Mouse (Mus musculus) hindbrain, postnatal 0 days (tissue): Measurements from ENCODE around the gene Ddias. TPM values are rescaled to one million over a fixed set of nuclear protein-coding genes. Genes with fewer than 3 reads are reported as not detected.

Experiments
- ATAC-seq: fragments of 200-750 bp; cut with Nextera tagmentation; 2 replicates; pipeline ENCODE4 v1.8.0; 2017; ENCODE audit warnings: mild to moderate bottlenecking, moderate TSS enrichment, moderate library complexity
- DNase-seq: peaks from one replicate; pipeline ENCODE4 v3.0.0-alpha.2; 2015; ENCODE audit warnings: low spot score
- H3K27ac ChIP-seq: fragments of 300-500 bp; sonication (generic); 2 replicates; pipeline ENCODE4 v1.5.1; 2014; ENCODE audit warnings: mild to moderate bottlenecking
- H3K27me3 ChIP-seq: fragments of 300-500 bp; sonication (generic); 2 replicates; pipeline ENCODE4 v1.6.1; 2014; ENCODE audit warnings: low read length, mixed read lengths; ENCODE audit not compliant: insufficient read depth
- H3K36me3 ChIP-seq: fragments of 300-500 bp; sonication (generic); 2 replicates; pipeline ENCODE4 v1.6.1; 2014; ENCODE audit warnings: low read length, mixed read lengths; ENCODE audit not compliant: insufficient read depth
- H3K4me1 ChIP-seq: fragments of 300-500 bp; sonication (generic); 2 replicates; pipeline ENCODE4 v1.6.1; 2014; ENCODE audit warnings: antibody characterized with exemption, low read length, mixed read lengths; ENCODE audit not compliant: insufficient read depth
- H3K4me2 ChIP-seq: fragments of 300-500 bp; sonication (generic); 2 replicates; pipeline ENCODE4 v1.6.1; 2014; ENCODE audit warnings: low read depth, mild to moderate bottlenecking, low read length, moderate library complexity, mixed read lengths
- H3K4me3 ChIP-seq: fragments of 300-500 bp; sonication (generic); 2 replicates; pipeline ENCODE4 v1.5.1; 2014; ENCODE audit warnings: low read length
- H3K9ac ChIP-seq: fragments of 300-500 bp; sonication (generic); replicated peaks from 2 replicates; pipeline ENCODE4 v1.6.1; 2014; ENCODE audit warnings: mild to moderate bottlenecking, low read length, moderate library complexity, mixed read lengths
- H3K9me3 ChIP-seq: fragments of 300-500 bp; sonication (generic); 2 replicates; pipeline ENCODE4 v1.6.1; 2016; ENCODE audit warnings: low read length, mixed read lengths
- CTCF ChIP-seq: IDR thresholded peaks from 2 replicates; pipeline ENCODE4 v1.5.1; 2016; ENCODE audit warnings: antibody characterized with exemption, control low read depth, low read depth
- WGBS: fragments of 180-500 bp; shearing (Covaris S2); extraction: QIAGEN DNeasy Blood & Tissue Kit; methylation state at CpG from one replicate; pipeline ENCODE4 v1.1.7; 2014; 5-methylcytosine and 5-hydroxymethylcytosine counted together
- polyA plus RNA-seq: library from polyadenylated mRNA; unstranded; fragments of >200 nt; fragmentation: Nextera tagmentation; extraction: Ambion mirVana; gene quantifications from 2 replicates; pipeline ENCODE4 v1.2.1, GENCODE M21; 2015
- total RNA-seq: library from RNA; depleted of rRNA; stranded (reverse); fragments of >200 nt; gene quantifications from 2 replicates; pipeline ENCODE4 v1.2.3, GENCODE M21; 2014

Gene Ddias
- total and polyA plus RNA-seq, 2 experiments from 2014 or later: 1.8 to 3.8 TPM

- H3K9ac ChIP-seq: no peak overlapping the region
- WGBS: 82% methylated on average over 9 of the region's 9 CpGs
- no peaks in the 10 kb centered on the region for H3K4me1 ChIP-seq
- H3K4me3 ChIP-seq: no peak overlapping the region
- H3K9me3 ChIP-seq: no peaks in the 10 kb centered on the region
- H3K4me2 ChIP-seq: no peak overlapping the region
- ATAC-seq: no peak
- H3K27me3 ChIP-seq: no peaks in the 10 kb centered on the region
- DNase-seq: no peak
- no peak for TF ChIP-seq CTCF
- H3K36me3 ChIP-seq: no peaks in the 10 kb centered on the region
- H3K27ac ChIP-seq: no peak overlapping the region
These were observed 10.0 kb upstream of the Ddias start for GRCm38 (mm10) chr7:92883850-92884716.

- Histone ChIP-seq H3K4me2 (no peak overlapping the region), H3K4me1 (no peaks in the 10 kb centered on the region), H3K9me3 (no peaks in the 10 kb centered on the region), H3K36me3 (no peaks in the 10 kb centered on the region), H3K27me3 (no peaks in the 10 kb centered on the region), H3K27ac (no peak overlapping the region), H3K9ac (no peak overlapping the region), H3K4me3 (no peak overlapping the region)
- 88% methylated on average over 7 of the region's 7 CpGs for WGBS
- TF ChIP-seq CTCF: no peak
- ATAC-seq (no peak), DNase-seq (no peak)
These were observed 4.7 kb upstream of the Ddias start for GRCm38 (mm10) chr7:92878575-92879285.

GRCm38 (mm10) chr7:92876538-92876937 lies 2.5 kb upstream of the Ddias start:
- no peaks in the 10 kb centered on the region for H3K36me3 ChIP-seq
- H3K4me3 ChIP-seq: peak overlapping the region; percentile 1; the same call in 1 of the 2 replicates
- no peak overlapping the region; the same call in 1 of the 2 replicates for H3K9ac ChIP-seq
- no peaks in the 10 kb centered on the region for H3K27me3 ChIP-seq
- ATAC-seq (no peak), DNase-seq (no peak)
- no peaks in the 10 kb centered on the region for H3K9me3 ChIP-seq
- 48% methylated on average over 7 of the region's 7 CpGs for WGBS
- peak overlapping the region; percentile 64 for H3K4me2 ChIP-seq
- TF ChIP-seq CTCF: no peak
- no peak overlapping the region for H3K27ac ChIP-seq
- H3K4me1 ChIP-seq: no peaks in the 10 kb centered on the region; the same call in 1 of the 2 replicates

- no peak overlapping the region for H3K4me3 ChIP-seq
- peak overlapping the region; percentile 64 for H3K4me2 ChIP-seq
- no peak for TF ChIP-seq CTCF
- H3K27ac ChIP-seq: no peak overlapping the region; the same call in 1 of the 2 replicates
- WGBS: 28% methylated on average over 3 of the region's 3 CpGs
- no peaks in the 10 kb centered on the region for H3K36me3 ChIP-seq
- H3K4me1 ChIP-seq: no peaks in the 10 kb centered on the region; the same call in 1 of the 2 replicates
- no peaks in the 10 kb centered on the region for H3K27me3 ChIP-seq
- DNase-seq: peak; percentile 65
- H3K9me3 ChIP-seq: no peaks in the 10 kb centered on the region
- no peak for ATAC-seq
- H3K9ac ChIP-seq: no peak overlapping the region
These were observed 2.0 kb upstream of the Ddias start for GRCm38 (mm10) chr7:92876066-92876465.

DNA sequence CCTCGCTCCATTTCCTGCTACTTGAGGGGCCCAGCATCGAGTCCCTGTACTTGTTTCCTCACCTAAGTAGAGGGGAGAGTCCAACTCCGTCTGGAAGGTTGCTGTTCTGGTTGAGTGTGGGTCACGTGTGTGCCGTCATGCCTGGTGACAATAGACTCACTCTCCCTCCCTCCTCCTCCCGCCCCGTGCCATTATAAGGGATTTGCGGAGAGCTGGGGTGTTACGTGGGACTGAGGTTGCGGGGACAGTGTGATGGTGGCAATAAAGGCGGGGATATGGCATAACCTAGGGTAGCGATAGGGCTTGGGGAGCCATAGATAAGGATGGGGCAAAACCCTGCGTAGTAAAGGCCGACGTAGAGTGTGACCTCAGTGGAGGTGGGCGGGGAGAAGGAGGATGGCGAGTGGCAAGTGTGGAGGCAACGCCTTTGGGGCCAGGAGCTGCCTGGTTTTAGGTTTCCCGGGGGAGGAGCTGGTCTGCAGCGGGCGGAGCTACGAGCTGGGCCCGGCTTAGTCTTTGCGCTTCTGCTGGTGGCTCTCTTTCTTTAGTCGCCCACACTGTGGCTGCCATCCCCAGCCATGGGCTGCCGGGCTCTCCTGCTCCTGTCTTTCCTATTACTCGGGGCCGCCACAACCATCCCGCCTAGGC lies 838 bp upstream of the Ddias start:
- no peaks in the 10 kb centered on the region for H3K36me3 ChIP-seq
- H3K4me1 ChIP-seq: no peaks in the 10 kb centered on the region; the same call in 1 of the 2 replicates
- peak overlapping the region; percentile 53 for H3K4me3 ChIP-seq
- H3K9me3 ChIP-seq: no peaks in the 10 kb centered on the region
- H3K4me2 ChIP-seq: peak overlapping the region; percentile 64
- peak; percentile 93 for DNase-seq
- peak; percentile 90 for ATAC-seq
- whole genome bisulfite sequencing: under 1% methylated on average over 29 of the region's 29 CpGs
- H3K27ac ChIP-seq: peak overlapping the region; percentile 98
- no peaks in the 10 kb centered on the region for H3K27me3 ChIP-seq
- H3K9ac ChIP-seq: peak overlapping the region; percentile 71
- no peak for TF ChIP-seq CTCF

DNA sequence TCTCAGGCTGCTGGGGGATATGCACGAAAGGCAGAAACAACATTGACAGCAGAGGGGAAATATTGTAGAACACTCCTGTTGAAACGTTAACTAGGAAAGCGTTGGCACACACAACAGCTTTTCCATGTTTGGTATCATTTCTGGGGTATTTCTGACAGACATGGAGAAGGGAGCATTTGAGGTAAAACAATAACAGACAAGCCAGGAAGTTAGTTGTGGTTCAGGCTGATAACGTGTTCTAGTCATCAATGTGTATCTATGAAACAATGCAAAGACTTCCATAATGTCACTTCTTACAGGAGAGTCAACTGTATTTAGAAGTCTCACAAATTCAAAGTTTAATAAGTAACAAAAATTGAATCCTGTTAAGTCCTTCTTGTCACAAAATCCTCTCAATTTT lies 2.5 kb downstream of the Ddias start:
- Histone ChIP-seq H3K4me3 (no peak overlapping the region), H3K27ac (no peak overlapping the region), H3K9me3 (no peaks in the 10 kb centered on the region), H3K4me1 (no peaks in the 10 kb centered on the region; the same call in 1 of the 2 replicates), H3K36me3 (no peaks in the 10 kb centered on the region), H3K4me2 (no peak overlapping the region), H3K27me3 (no peaks in the 10 kb centered on the region), H3K9ac (no peak overlapping the region)
- no peak for ATAC-seq
- no peak for TF ChIP-seq CTCF
- DNase-seq: no peak
- 93% methylated on average over 4 of the region's 4 CpGs for WGBS
